Mouse (Mus musculus): ENCODE measurements around the gene Wnt9a.
A peak's percentile ranks its signal among the peaks of the same experiment; 100 is the strongest.

Wnt9a gene

GRCm38 (mm10) chr11:59302700-59303569 is 3.8 kb upstream of the Wnt9a start:
- peak; percentile 81 for DNase-seq (ENCODE audit: low spot score)

- no peak for DNase-seq (ENCODE audit: low spot score)
These were observed 1.5 kb upstream of the Wnt9a start for GRCm38 (mm10) chr11:59305008-59305820.

- no peak for DNase-seq (ENCODE audit: low spot score)
These were observed 910 bp upstream of the Wnt9a start for GRCm38 (mm10) chr11:59305821-59306215.

- peak; percentile 83 for DNase-seq (ENCODE audit: low spot score)
These were observed 865 bp downstream of the Wnt9a start for GRCm38 (mm10) chr11:59307422-59308163.

GRCm38 (mm10) chr11:59308164-59308542 is 1.4 kb downstream of the Wnt9a start:
- DNase-seq (ENCODE audit: low spot score), result no peak

- no peak for DNase-seq (ENCODE audit: low spot score)
These were observed 1.9 kb downstream of the Wnt9a start for GRCm38 (mm10) chr11:59308625-59309024.

- DNase-seq (ENCODE audit: low spot score), result peak; percentile 32
These were observed 2.5 kb downstream of the Wnt9a start for GRCm38 (mm10) chr11:59309106-59309805.

- no peak for DNase-seq (ENCODE audit: low spot score)
These were observed 3.2 kb downstream of the Wnt9a start for GRCm38 (mm10) chr11:59309976-59310375.

GRCm38 (mm10) chr11:59312060-59312459 is 5.3 kb downstream of the Wnt9a start:
- no peak for DNase-seq (ENCODE audit: low spot score)

- DNase-seq (ENCODE audit: low spot score), result no peak
These were observed 5.8 kb downstream of the Wnt9a start for GRCm38 (mm10) chr11:59312501-59312900.

- DNase-seq (ENCODE audit: low spot score), result no peak
These were observed 6.5 kb downstream of the Wnt9a start for GRCm38 (mm10) chr11:59313029-59313811.

GRCm38 (mm10) chr11:59313944-59314343 is 7.2 kb downstream of the Wnt9a start:
- peak; percentile 39 for DNase-seq (ENCODE audit: low spot score)

GRCm38 (mm10) chr11:59316517-59316916 is 9.8 kb downstream of the Wnt9a start:
- DNase-seq (ENCODE audit: low spot score), result no peak

GRCm38 (mm10) chr11:59322988-59323387 is 16.3 kb downstream of the Wnt9a start:
- DNase-seq (ENCODE audit: low spot score), result no peak

- no peak for DNase-seq (ENCODE audit: low spot score)
These were observed 18.0 kb downstream of the Wnt9a start for GRCm38 (mm10) chr11:59324777-59325176.

GRCm38 (mm10) chr11:59327625-59328024 is 20.9 kb downstream of the Wnt9a start:
- DNase-seq (ENCODE audit: low spot score), result no peak

- DNase-seq (ENCODE audit: low spot score), result no peak
These were observed 22.9 kb downstream of the Wnt9a start for GRCm38 (mm10) chr11:59329616-59330015.

- DNase-seq (ENCODE audit: low spot score), result peak; percentile 66
These were observed 23.8 kb downstream of the Wnt9a start for GRCm38 (mm10) chr11:59330560-59330959.

GRCm38 (mm10) chr11:59331167-59331869 is 24.6 kb downstream of the Wnt9a start:
- DNase-seq (ENCODE audit: low spot score), result no peak

GRCm38 (mm10) chr11:59332938-59333337 is 26.2 kb downstream of the Wnt9a start:
- no peak for DNase-seq (ENCODE audit: low spot score)
